Mouse (Mus musculus): ENCODE results near the gene Pygo1. TPM values are rescaled to one million over a fixed set of nuclear protein-coding genes. Genes with fewer than 3 reads are reported as not detected.

The Pygo1 gene
- polyA plus RNA-seq, 1 experiment, result 0.04 TPM

DNA sequence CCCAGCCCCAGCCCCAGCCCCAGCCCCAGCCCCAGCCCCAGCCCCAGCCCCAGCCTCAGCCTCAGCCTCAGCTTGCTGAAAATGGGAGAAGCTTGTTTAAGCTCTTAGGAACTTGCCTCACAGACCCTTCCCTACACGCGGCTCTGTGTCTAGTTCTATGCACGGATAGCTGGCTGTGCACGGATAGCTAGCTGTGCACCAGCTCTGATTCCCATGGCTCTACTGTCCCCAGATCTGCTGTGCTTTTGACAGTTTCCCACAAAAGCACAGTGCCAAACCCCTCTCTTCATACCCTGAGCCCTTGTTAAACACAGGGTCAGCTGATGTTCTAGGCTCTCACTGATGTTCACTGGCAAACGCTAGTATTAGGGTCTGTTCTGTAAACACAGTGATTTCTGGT lies 32.7 kb upstream of the Pygo1 start:
- Histone ChIP-seq H3K4me3 (ENCODE audit: insufficient read depth, poor library complexity, severe bottlenecking) (no peak overlapping the region), H3K36me3 (ENCODE audit: control insufficient read depth, insufficient read depth) (no peaks in the 10 kb centered on the region), H3ac (ENCODE audit: control insufficient read depth, insufficient read length, low read depth) (no peak overlapping the region), H3K79me3 (ENCODE audit: low read depth) (no peaks in the 10 kb centered on the region), H3K79me2 (ENCODE audit: control insufficient read depth, insufficient read depth) (no peaks in the 10 kb centered on the region), H3K27me3 (ENCODE audit: control insufficient read depth, insufficient read depth, insufficient read length) (no peaks in the 10 kb centered on the region)
- TF ChIP-seq CTCF (IDR thresholded peaks at IDR 0.05; ENCODE audit: control insufficient read depth, insufficient read depth, insufficient read length), result no peak
- no peak for TF ChIP-seq USF1 (IDR thresholded peaks at IDR 0.05; ENCODE audit: low read depth)
- TF ChIP-seq FOSL1 (IDR thresholded peaks at IDR 0.05; ENCODE audit: insufficient read depth, low read length, poor library complexity, severe bottlenecking), result no peak
- TF ChIP-seq MYOD1 (IDR thresholded peaks at IDR 0.05; ENCODE audit: control insufficient read depth, insufficient read length, low read depth), result no peak
- TF ChIP-seq MYOG (IDR thresholded peaks at IDR 0.05; ENCODE audit: control insufficient read depth, extremely low read depth, insufficient read length), result no peak
- no peak for TF ChIP-seq MAX (IDR thresholded peaks at IDR 0.05)
- TF ChIP-seq CEBPB (IDR thresholded peaks at IDR 0.05; ENCODE audit: low read depth), result no peak

DNA sequence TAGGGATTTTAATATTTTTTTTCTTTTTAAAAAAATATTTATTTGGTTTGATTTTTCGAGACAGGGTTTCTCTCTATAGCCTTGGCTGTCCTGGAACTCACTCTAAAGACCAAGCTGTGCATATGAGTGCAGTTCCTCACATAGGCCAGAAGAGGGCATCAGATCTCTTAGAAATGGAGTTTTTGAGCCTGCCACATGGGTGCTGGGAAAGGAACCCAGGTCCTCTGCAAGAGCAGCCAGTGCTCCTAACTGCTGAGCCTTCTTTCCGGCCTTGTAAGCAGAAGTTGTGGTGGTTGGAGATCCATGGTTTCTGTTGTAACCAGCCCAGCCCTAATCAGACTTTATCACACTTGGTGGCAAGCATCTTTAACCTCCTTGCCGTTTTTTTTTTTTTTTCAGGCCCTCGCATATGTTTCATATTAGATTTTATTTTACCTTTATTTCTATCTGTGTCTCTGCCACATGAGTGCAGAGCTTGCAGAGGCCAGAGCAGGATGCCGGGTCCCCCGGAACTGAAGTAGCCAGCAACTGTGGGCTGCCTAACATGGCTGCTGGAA lies 30.6 kb upstream of the Pygo1 start:
- no peaks in the 10 kb centered on the region for H3K36me3 ChIP-seq (ENCODE audit: control insufficient read depth, insufficient read depth)
- no peak for TF ChIP-seq CEBPB (IDR thresholded peaks at IDR 0.05; ENCODE audit: low read depth)
- H3K79me2 ChIP-seq (ENCODE audit: control insufficient read depth, insufficient read depth), result no peaks in the 10 kb centered on the region
- H3K27me3 ChIP-seq (ENCODE audit: control insufficient read depth, insufficient read depth, insufficient read length), result no peaks in the 10 kb centered on the region
- no peak overlapping the region for H3K4me3 ChIP-seq (ENCODE audit: insufficient read depth, poor library complexity, severe bottlenecking)
- no peak overlapping the region for H3ac ChIP-seq (ENCODE audit: control insufficient read depth, insufficient read length, low read depth)
- H3K79me3 ChIP-seq (ENCODE audit: low read depth), result no peaks in the 10 kb centered on the region

DNA sequence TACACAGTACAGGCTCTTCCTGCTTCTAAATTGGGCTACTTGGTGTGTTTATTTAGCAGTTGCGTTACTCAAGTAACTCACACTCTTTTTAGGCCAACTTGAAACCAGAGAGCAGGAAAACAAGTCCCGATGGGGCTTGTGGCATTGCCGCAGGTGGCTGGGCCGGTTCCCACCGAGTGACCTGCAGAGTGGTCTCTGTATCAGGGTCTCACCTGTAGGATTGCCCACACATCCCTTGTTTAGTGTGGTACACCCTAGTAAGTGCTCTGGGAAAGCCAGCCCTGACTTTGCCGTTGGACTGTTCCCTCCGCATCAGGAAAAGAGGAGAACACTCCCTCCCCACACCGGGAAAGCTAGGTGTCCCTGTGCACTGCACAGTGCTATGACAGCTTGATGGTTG lies 23.4 kb upstream of the Pygo1 start:
- Histone ChIP-seq H3K36me3 (ENCODE audit: control insufficient read depth, insufficient read depth) (no peaks in the 10 kb centered on the region), H3K27me3 (ENCODE audit: control insufficient read depth, insufficient read depth, insufficient read length) (no peaks in the 10 kb centered on the region), H3ac (ENCODE audit: control insufficient read depth, insufficient read length, low read depth) (no peak overlapping the region), H3K79me2 (ENCODE audit: control insufficient read depth, insufficient read depth) (no peaks in the 10 kb centered on the region), H3K4me3 (ENCODE audit: insufficient read depth, poor library complexity, severe bottlenecking) (no peak overlapping the region), H3K79me3 (ENCODE audit: low read depth) (no peaks in the 10 kb centered on the region)
- TF ChIP-seq FOSL1 (IDR thresholded peaks at IDR 0.05; ENCODE audit: insufficient read depth, low read length, poor library complexity, severe bottlenecking) (no peak), MYOD1 (IDR thresholded peaks at IDR 0.05; ENCODE audit: control insufficient read depth, insufficient read length, low read depth) (no peak), MAX (IDR thresholded peaks at IDR 0.05) (no peak), CEBPB (IDR thresholded peaks at IDR 0.05; ENCODE audit: low read depth) (no peak)

DNA sequence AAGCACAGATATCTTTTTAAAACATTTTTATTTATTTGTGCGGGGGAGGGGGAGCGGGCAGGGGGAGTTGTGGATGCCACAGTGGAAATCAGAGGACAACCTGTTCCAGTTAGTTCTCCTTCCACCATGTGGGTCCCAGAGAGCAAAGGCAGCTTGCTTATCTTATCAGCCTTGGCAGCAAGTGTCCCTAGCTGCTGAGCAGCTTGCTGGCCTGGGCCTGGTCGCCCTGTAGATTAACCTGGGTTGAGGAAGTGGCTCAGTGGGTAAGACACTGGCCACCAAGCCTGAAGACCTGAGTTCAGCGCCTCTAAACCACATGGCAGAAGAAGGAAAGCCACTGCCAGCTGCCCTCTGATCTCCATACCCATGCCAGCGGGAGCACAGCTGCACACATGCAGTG lies 22.8 kb upstream of the Pygo1 start:
- Histone ChIP-seq H3K79me2 (ENCODE audit: control insufficient read depth, insufficient read depth) (no peaks in the 10 kb centered on the region), H3ac (ENCODE audit: control insufficient read depth, insufficient read length, low read depth) (no peak overlapping the region), H3K36me3 (ENCODE audit: control insufficient read depth, insufficient read depth) (no peaks in the 10 kb centered on the region), H3K79me3 (ENCODE audit: low read depth) (no peaks in the 10 kb centered on the region), H3K27me3 (ENCODE audit: control insufficient read depth, insufficient read depth, insufficient read length) (no peaks in the 10 kb centered on the region), H3K4me3 (ENCODE audit: insufficient read depth, poor library complexity, severe bottlenecking) (no peak overlapping the region)
- TF ChIP-seq CTCF (IDR thresholded peaks at IDR 0.05; ENCODE audit: control insufficient read depth, insufficient read depth, insufficient read length) (no peak), MYOG (IDR thresholded peaks at IDR 0.05; ENCODE audit: control insufficient read depth, extremely low read depth, insufficient read length) (no peak), CEBPB (IDR thresholded peaks at IDR 0.05; ENCODE audit: low read depth) (no peak), FOSL1 (IDR thresholded peaks at IDR 0.05; ENCODE audit: insufficient read depth, low read length, poor library complexity, severe bottlenecking) (no peak), MYOD1 (IDR thresholded peaks at IDR 0.05; ENCODE audit: control insufficient read depth, insufficient read length, low read depth) (no peak), USF1 (IDR thresholded peaks at IDR 0.05; ENCODE audit: low read depth) (no peak), MAX (IDR thresholded peaks at IDR 0.05) (no peak)

DNA sequence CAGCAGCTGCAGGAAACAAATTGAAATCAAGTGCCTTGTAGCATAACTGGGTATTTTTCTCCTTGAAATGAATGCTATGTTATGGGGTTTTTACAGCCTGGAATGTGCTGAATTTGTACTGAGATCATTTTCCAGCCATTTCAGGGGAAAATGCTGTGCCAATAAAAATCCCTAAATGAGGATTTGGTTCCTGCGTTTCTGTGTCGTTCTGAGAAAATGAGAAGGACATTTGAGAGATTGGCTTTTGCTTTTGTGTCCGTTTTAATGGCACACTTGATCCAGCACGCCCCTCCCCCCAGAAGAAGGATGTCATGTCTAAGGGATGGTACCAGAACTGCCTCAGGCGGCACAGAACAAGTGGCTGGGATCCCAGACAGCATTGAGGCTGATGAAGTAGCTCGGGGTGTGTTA lies 18.7 kb upstream of the Pygo1 start:
- Histone ChIP-seq H3K36me3 (ENCODE audit: control insufficient read depth, insufficient read depth) (no peaks in the 10 kb centered on the region), H3K79me3 (ENCODE audit: low read depth) (no peaks in the 10 kb centered on the region)

DNA sequence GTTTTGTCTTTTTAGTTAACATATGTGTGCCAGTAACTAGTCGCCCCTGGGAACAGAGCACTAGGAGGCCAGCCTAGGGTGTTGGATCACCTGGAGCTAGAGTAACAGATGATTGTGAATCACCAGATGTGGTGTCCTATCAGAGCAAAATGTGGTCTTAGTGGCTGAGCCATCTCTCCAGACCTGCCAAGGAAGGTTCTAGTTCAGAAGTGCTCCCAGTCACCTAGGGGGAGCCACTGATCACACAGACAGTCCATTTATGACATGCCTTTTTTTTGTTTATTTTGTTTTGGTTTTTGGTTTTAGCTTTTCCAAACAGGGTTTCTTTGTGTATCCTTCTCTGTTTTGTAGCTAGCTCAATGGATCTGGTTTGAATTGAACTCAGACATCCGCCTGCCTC lies 14.1 kb upstream of the Pygo1 start:
- Histone ChIP-seq H3K27me3 (ENCODE audit: control insufficient read depth, insufficient read depth, insufficient read length) (no peaks in the 10 kb centered on the region), H3K4me3 (ENCODE audit: insufficient read depth, poor library complexity, severe bottlenecking) (no peak overlapping the region), H3K79me2 (ENCODE audit: control insufficient read depth, insufficient read depth) (no peaks in the 10 kb centered on the region), H3ac (ENCODE audit: control insufficient read depth, insufficient read length, low read depth) (no peak overlapping the region), H3K79me3 (ENCODE audit: low read depth) (no peaks in the 10 kb centered on the region), H3K36me3 (ENCODE audit: control insufficient read depth, insufficient read depth) (no peaks in the 10 kb centered on the region)
- TF ChIP-seq MYOD1 (IDR thresholded peaks at IDR 0.05; ENCODE audit: control insufficient read depth, insufficient read length, low read depth) (no peak), CTCF (IDR thresholded peaks at IDR 0.05; ENCODE audit: control insufficient read depth, insufficient read depth, insufficient read length) (no peak), FOSL1 (IDR thresholded peaks at IDR 0.05; ENCODE audit: insufficient read depth, low read length, poor library complexity, severe bottlenecking) (no peak)

More for the DNA sequence above, 18.7 kb upstream of the Pygo1 start:
- no peaks in the 10 kb centered on the region for H3K27me3 ChIP-seq (ENCODE audit: control insufficient read depth, insufficient read depth, insufficient read length)
- H3ac ChIP-seq (ENCODE audit: control insufficient read depth, insufficient read length, low read depth), result no peak overlapping the region
- no peak overlapping the region for H3K4me3 ChIP-seq (ENCODE audit: insufficient read depth, poor library complexity, severe bottlenecking)
- TF ChIP-seq USF1 (IDR thresholded peaks at IDR 0.05; ENCODE audit: low read depth) (no peak), CTCF (IDR thresholded peaks at IDR 0.05; ENCODE audit: control insufficient read depth, insufficient read depth, insufficient read length) (no peak), MYOD1 (IDR thresholded peaks at IDR 0.05; ENCODE audit: control insufficient read depth, insufficient read length, low read depth) (no peak), MAX (IDR thresholded peaks at IDR 0.05) (no peak), MYOG (IDR thresholded peaks at IDR 0.05; ENCODE audit: control insufficient read depth, extremely low read depth, insufficient read length) (no peak), FOSL1 (IDR thresholded peaks at IDR 0.05; ENCODE audit: insufficient read depth, low read length, poor library complexity, severe bottlenecking) (no peak), CEBPB (IDR thresholded peaks at IDR 0.05; ENCODE audit: low read depth) (no peak)
- no peaks in the 10 kb centered on the region for H3K79me2 ChIP-seq (ENCODE audit: control insufficient read depth, insufficient read depth)

Data from C2C12 (cell line).